Comparison of ENCODE assay signal across 8 mouse cellular contexts in genomic region chr11:101095314-101096024, GRCm38 (mm10). TPM values are rescaled to one million over a fixed set of nuclear protein-coding genes. Genes with fewer than 3 reads are reported as not detected.
DNase-seq lines count a peak whose midpoint lies in the region; ATAC-seq lines count a peak whose summit lies in the region.

Psmc3ip (minus strand) TSS chr11:101095436.

- H3K4me3 ChIP-seq in hindbrain, embryonic 16.5 days (ENCODE audit: low read length): peak within 1 kb of the TSS; percentile 81

- no peaks in the 10 kb centered on the region for H3K9me3 ChIP-seq in hindbrain, embryonic 16.5 days (ENCODE audit: control insufficient read depth, low read length)

- ATAC-seq in hindbrain, embryonic 16.5 days: peak; percentile 96

- peaks cover 58% of the 10 kb centered on the region for H3K36me3 ChIP-seq in hindbrain, embryonic 16.5 days (ENCODE audit: control insufficient read depth, insufficient read depth, low read length)

- H3K27me3 ChIP-seq in hindbrain, embryonic 16.5 days (replicated peaks; ENCODE audit: control insufficient read depth, insufficient read depth, low read length): no peaks in the 10 kb centered on the region

- peak; percentile 97 for DNase-seq in ZHBTc4 (ENCODE audit: low read depth, low spot score)
- DNase-seq in cerebellum, postnatal 4 days (ENCODE audit: low spot score in 2 of 2): peak; percentile 83 to 94
- DNase-seq in gastrocnemius, adult 18-20 months (ENCODE audit: low spot score): peak; percentile 97
- peak; percentile 91 to 95 for DNase-seq in left cerebral cortex, adult 18-20 months (ENCODE audit: low spot score in 2 of 2)
- peak; percentile 96 for DNase-seq in lung, postnatal 4 days
- DNase-seq in retina, postnatal 1 day: peak; percentile 97
- DNase-seq in thymus, postnatal 4 days: peak; percentile 92

- H3K9ac ChIP-seq in hindbrain, embryonic 16.5 days (ENCODE audit: low read depth, low read length): peak within 1 kb of the TSS; percentile 93

- peak within 1 kb of the TSS; percentile 92 for H3K4me2 ChIP-seq in hindbrain, embryonic 16.5 days (ENCODE audit: low read length)

- peak within 1 kb of the TSS; percentile 96 for H3K27ac ChIP-seq in hindbrain, embryonic 16.5 days (ENCODE audit: low read depth, low read length)

- 1% methylated on average over 43 of the region's 43 CpGs for WGBS in hindbrain, embryonic 16.5 days

- peaks cover 11% of the 10 kb centered on the region for H3K4me1 ChIP-seq in hindbrain, embryonic 16.5 days (ENCODE audit: control insufficient read depth, insufficient read depth, low read depth, low read length)

RNA-seq across cellular contexts. Expression of gene Psmc3ip, which starts in this region (rescaled TPM):
- 1 to 10 TPM; 1.7 to 2.0 TPM for total RNA-seq in gastrocnemius, adult 18-20 months (2021)
- polyA plus RNA-seq in hindbrain, embryonic 16.5 days (2015; fragmentation: Nextera tagmentation; extraction: Ambion mirVana): 17.9 and 19.0 TPM in 2 replicates
- total RNA-seq in left cerebral cortex, adult 18-20 months (2021): 1 to 10 TPM; 3.0 to 3.6 TPM

Comparison
In these comparisons a context has a peak if more than half of its experiments do, and no peak if none do; other contexts are left out.
1. Peak in every context shown above with its lines: DNase-seq, ATAC-seq, H3K4me3 ChIP-seq and H3K27ac ChIP-seq.